Mouse (Mus musculus) cerebellum, adult 2 months (tissue): ENCODE measurements at regions not wholly inside any gene's neighbourhood (a gene's known extent, or its start where the extent isn't known, plus 50 kb on each side); places are given as distances from the start of the nearest gene placed in this dataset.

ENCODE experiments used
- DNase-seq, 2 experiments: peaks; one replicate each; pipeline ENCODE4 v3.0.0; 2021
- H3K27ac ChIP-seq: fragments of 200-500 bp; 2 replicates; pipeline ENCODE4 v1.5.1; 2012; ENCODE audit warnings: low read length, control low read depth, inconsistent platforms; ENCODE audit not compliant: insufficient read depth
- H3K27me3 ChIP-seq: fragments of 200-500 bp; 2 replicates; pipeline ENCODE4 v1.6.1; 2012; ENCODE audit warnings: inconsistent platforms, mild to moderate bottlenecking, low read length, moderate library complexity; ENCODE audit not compliant: control insufficient read depth, insufficient read depth
- H3K4me1 ChIP-seq: fragments of 200-500 bp; 2 replicates; pipeline ENCODE4 v1.6.1; 2011; ENCODE audit warnings: low read length; ENCODE audit not compliant: control insufficient read depth, insufficient read depth
- H3K4me3 ChIP-seq: fragments of 200-500 bp; replicated peaks from 2 replicates; pipeline ENCODE3; 2011; ENCODE audit warnings: mild to moderate bottlenecking, low read depth, low read length, control low read depth; ENCODE audit not compliant: insufficient read depth
- CTCF ChIP-seq: fragments of 200-500 bp; IDR thresholded peaks from 2 replicates; pipeline ENCODE4 v1.5.1; 2011; ENCODE audit warnings: low read depth, mild to moderate bottlenecking, control low read depth, low read length, moderate library complexity, borderline replicate concordance; ENCODE audit not compliant: insufficient read depth
- POLR2A ChIP-seq: fragments of 200-500 bp; IDR thresholded peaks from 2 replicates; pipeline ENCODE4 v1.6.1; 2011; ENCODE audit warnings: low read length, control low read depth, borderline replicate concordance; ENCODE audit not compliant: insufficient read depth
- WGBS: fragments of 180-500 bp; shearing (Covaris S2); methylation state at CpG from one replicate; pipeline ENCODE4 v1.1.7; 2018; 5-methylcytosine and 5-hydroxymethylcytosine counted together

DNA sequence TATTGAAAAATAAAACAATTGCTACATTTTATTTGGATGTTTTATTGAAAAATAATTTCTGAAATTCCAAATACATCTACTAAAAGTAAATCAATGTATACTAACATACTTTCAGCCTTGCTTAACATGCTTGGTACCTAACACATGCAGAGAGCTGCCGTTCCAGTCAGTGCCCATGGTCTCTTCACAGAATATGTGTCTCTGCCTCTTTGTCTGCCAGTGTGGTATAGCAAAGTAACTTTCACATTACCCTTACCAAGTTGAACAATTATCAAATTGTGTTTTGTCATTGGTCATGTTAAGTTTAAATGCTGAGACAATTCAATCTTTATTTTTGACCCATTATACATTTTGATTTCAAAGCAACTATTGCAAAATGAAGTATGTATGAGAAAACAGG is 1159.2 kb upstream of the Foxg1 start:
- WGBS = 30% methylated on average over 1 of the region's 1 CpGs
- no peak overlapping the region for H3K4me3 ChIP-seq
- DNase-seq = no peak
- H3K27me3 ChIP-seq = no peaks in the 10 kb centered on the region
- no peak overlapping the region for H3K27ac ChIP-seq
- H3K4me1 ChIP-seq = no peaks in the 10 kb centered on the region
- no peak for TF ChIP-seq POLR2A
- TF ChIP-seq CTCF = no peak

DNA sequence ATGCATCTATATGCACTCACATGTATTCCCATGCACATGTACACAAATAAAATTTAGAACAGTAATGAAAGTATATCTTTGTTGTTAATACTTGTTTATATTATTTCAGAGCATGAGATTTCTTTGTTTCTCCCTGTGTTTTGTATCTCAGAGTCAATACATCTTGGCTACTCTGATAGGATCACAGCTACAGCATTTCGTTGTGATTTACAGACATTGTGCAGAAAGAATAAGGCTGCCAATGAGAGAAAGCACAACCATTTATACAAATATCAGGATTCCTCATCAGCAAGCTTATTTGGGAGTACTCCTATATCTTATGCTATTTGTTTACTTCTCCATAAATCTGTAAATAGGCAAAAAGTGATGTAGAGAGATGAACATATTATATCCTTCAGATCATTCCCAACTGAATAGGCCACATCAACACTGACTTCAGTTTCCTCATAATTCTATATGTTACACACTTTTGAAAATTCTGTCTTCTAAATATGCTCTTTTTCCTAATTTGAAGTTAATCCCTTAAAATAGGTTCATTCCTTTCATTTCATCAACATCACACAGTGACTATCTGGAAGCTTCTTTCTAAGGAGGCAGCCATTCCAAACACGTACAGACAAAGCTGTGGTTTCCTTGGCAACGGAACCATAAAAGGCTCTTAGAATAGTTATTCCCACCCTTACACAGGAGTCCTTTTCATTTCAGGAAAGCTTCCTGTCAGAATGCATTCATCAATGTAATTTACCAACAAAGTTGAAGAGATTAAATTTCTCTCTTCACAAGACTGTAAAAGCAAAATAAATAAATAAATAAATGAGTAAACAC is 1160.3 kb upstream of the Foxg1 start:
- TF ChIP-seq POLR2A (no peak), CTCF (no peak)
- Histone ChIP-seq H3K4me1 (no peaks in the 10 kb centered on the region), H3K4me3 (no peak overlapping the region), H3K27ac (no peak overlapping the region), H3K27me3 (no peaks in the 10 kb centered on the region)
- WGBS = 33% methylated on average over 3 of the region's 3 CpGs
- peak in 1 of 2 experiments; percentile 1 for DNase-seq

DNA sequence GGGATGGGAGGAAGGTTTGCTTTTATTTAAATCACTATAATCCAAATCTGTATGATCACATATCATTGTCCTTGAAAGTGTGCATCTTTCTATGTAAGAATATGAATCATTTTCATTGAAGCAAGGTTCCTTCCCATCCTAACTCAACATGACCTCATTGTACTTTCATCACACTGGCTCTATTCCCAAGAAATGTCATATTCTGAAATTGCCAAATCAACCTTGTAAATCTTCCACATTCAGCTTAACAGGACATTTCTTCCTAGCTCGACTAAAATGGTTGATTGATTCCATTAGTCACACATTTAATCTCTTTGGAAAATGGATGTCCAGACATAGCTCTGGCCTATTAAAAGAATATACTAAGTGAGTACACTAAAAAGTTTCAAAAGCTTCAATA is 1200.6 kb upstream of the Foxg1 start:
- no peak for TF ChIP-seq CTCF
- 7% methylated on average over 1 of the region's 1 CpGs for WGBS
- Histone ChIP-seq H3K27me3 (no peaks in the 10 kb centered on the region), H3K4me1 (no peaks in the 10 kb centered on the region), H3K4me3 (no peak overlapping the region), H3K27ac (no peak overlapping the region)
- no peak for DNase-seq

DNA sequence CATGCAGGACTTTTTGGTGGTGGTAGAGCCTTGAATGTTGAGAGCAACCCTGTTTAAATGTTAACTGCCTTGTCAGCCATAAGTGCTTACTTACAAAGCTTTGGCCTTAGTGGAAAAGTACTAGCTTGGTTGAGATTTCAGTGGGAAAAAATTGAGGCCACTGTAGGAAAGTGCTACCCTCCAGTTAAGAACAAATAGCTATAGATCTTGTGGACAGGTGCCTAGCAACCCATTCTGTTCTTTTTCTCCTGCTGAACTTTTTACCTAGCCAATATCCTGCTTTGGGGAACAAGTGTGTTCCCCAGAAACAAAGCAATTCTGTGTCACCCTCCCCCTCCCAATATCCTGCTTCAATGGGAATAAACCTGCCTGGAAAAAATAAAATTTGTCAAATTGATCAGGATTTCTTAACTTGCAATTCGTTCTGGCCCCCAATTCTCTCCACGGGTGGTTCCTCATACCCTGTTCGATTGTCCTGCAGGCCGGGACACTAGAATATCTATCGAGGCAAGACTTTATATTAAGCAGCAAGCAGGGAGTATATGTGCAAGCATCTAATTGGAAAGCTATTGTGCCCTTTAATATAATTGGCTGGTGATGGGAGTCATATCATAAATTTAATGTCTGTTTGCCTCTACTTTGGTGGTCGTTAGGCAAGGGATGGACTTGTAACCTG is 1208.4 kb upstream of the Foxg1 start:
- WGBS = 69% methylated on average over 6 of the region's 6 CpGs
- no peaks in the 10 kb centered on the region for H3K4me1 ChIP-seq
- TF ChIP-seq CTCF (no peak), POLR2A (no peak)
- H3K27ac ChIP-seq = no peak overlapping the region
- DNase-seq = no peak
- H3K27me3 ChIP-seq = no peaks in the 10 kb centered on the region
- H3K4me3 ChIP-seq = no peak overlapping the region

DNA sequence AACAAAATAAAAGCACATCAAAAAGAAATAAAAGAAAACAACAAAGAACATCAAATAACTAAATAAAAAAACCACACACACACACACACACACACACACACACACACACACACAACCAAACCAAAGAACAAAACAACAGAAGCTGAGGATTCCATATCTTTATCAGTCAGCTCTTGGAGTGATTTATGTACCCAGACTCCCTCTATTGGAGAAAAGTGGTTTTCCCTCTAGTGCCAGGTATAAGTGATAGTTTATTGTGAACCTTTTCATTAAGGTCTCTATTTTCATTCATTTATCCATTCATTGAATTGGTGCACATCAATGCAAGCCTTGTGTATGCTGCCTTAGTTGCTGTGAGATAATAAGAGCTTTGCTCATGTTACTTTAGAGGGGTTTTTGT is 1236.3 kb upstream of the Foxg1 start:
- no peak overlapping the region for H3K27ac ChIP-seq
- no peak overlapping the region for H3K4me3 ChIP-seq
- no peak for DNase-seq
- no peak for TF ChIP-seq CTCF
- TF ChIP-seq POLR2A = no peak
- no peaks in the 10 kb centered on the region for H3K27me3 ChIP-seq
- no peaks in the 10 kb centered on the region for H3K4me1 ChIP-seq

DNA sequence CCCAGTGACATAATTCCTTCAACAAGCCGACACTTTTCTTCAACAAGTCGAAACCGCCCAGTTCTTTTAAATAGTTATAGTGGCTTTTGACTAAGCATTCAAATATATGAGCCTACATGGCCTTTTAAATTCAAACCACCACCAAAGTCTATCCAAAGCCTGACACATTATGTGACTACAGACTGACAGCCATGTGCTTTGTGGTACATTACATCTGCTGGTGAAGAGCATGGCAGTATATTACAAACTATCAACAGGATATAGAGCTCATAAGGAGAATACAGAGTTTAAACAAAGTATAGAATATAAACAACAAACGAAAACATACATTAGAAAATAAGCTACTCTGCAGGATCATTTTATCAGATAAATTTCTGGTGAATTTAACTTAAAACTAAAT is 1259.5 kb upstream of the Foxg1 start:
- Histone ChIP-seq H3K27ac (no peak overlapping the region), H3K27me3 (no peaks in the 10 kb centered on the region), H3K4me1 (no peaks in the 10 kb centered on the region), H3K4me3 (no peak overlapping the region)
- TF ChIP-seq CTCF (no peak), POLR2A (no peak)
- DNase-seq = no peak
- 90% methylated on average over 4 of the region's 4 CpGs for WGBS

DNA sequence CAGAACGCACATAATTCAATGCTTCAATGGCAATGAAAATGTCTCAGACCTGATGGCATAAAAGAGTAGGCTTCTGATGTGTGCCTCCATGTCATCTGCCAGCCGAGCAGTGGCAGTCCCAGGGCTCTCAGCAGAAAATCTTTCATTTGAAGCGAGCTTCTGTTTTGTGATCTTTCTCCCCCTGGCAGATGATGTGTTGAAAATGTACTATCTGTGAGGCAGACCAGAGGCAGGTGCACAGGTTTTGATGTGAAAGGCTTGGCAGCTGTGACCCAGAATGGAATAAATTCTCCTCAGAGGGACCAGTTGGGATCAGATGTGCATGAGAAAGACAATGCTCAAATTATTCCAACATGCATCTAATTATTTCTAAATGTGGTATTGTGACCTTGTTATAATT is 1281.0 kb upstream of the Nova1 start:
- no peak for DNase-seq
- H3K27me3 ChIP-seq = no peaks in the 10 kb centered on the region
- no peaks in the 10 kb centered on the region for H3K4me1 ChIP-seq
- no peak overlapping the region for H3K27ac ChIP-seq
- no peak overlapping the region for H3K4me3 ChIP-seq
- 40% methylated on average over 3 of the region's 3 CpGs for WGBS
- TF ChIP-seq CTCF (no peak), POLR2A (no peak)

DNA sequence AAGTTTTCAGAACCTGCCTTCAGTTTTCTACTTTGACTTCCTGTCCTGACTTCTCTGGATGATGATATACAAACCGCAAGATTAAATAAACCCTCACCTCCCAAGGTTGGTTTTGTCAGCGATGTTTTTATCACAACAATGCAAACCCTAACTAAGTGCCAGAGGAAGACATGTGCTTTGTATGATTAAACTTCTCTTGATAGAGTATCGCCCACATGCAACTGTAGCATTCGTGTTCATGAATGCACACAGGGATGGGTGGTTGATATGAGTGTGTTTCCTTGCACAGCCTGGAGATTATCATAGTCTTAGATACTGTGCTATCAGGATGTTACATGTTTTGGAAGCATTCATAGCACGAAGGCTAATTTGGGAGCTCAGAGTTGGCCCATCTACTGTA is 1268.3 kb upstream of the Nova1 start:
- no peak overlapping the region for H3K27ac ChIP-seq
- WGBS = 96% methylated on average over 5 of the region's 5 CpGs
- TF ChIP-seq POLR2A (no peak), CTCF (no peak)
- no peak overlapping the region for H3K4me3 ChIP-seq
- H3K4me1 ChIP-seq = no peaks in the 10 kb centered on the region
- no peaks in the 10 kb centered on the region for H3K27me3 ChIP-seq
- no peak for DNase-seq
